Mouse (Mus musculus) midbrain, embryonic 11.5 days (tissue): ENCODE results near the gene Rbm20. TPM values are rescaled to one million over a fixed set of nuclear protein-coding genes. Genes with fewer than 3 reads are reported as not detected.
A peak's percentile ranks its signal among the peaks of the same experiment; 100 is the strongest.

Experiments used
- ATAC-seq: fragments of 200-750 bp; cut with Nextera tagmentation; 2 replicates; pipeline ENCODE4 v1.8.0; 2017; ENCODE audit warnings: moderate TSS enrichment, moderate library complexity; ENCODE audit not compliant: low FRiP score
- DNase-seq: peaks from one replicate; pipeline ENCODE4 v3.0.0; 2015; ENCODE audit warnings: low spot score; ENCODE audit errors: missing footprints
- H3K27ac ChIP-seq: fragments of 300-500 bp; sonication (generic); 2 replicates; pipeline ENCODE4 v1.5.1; 2014; ENCODE audit warnings: low read depth, low read length
- H3K27me3 ChIP-seq: fragments of 300-500 bp; sonication (generic); 2 replicates; pipeline ENCODE4 v1.6.1; 2014; ENCODE audit warnings: mild to moderate bottlenecking, low read length, moderate library complexity, mixed read lengths; ENCODE audit not compliant: control insufficient read depth, insufficient read depth
- H3K36me3 ChIP-seq: fragments of 300-500 bp; sonication (generic); 2 replicates; pipeline ENCODE4 v1.6.1; 2014; ENCODE audit warnings: mild to moderate bottlenecking, low read length, moderate library complexity, mixed read lengths; ENCODE audit not compliant: control insufficient read depth, insufficient read depth
- H3K4me1 ChIP-seq: fragments of 300-500 bp; sonication (generic); 2 replicates; pipeline ENCODE4 v1.6.1; 2014; ENCODE audit warnings: low read length; ENCODE audit not compliant: control insufficient read depth, insufficient read depth
- H3K4me2 ChIP-seq: fragments of 300-500 bp; sonication (generic); 2 replicates; pipeline ENCODE4 v1.6.1; 2014; ENCODE audit warnings: mild to moderate bottlenecking, moderate library complexity
- H3K4me3 ChIP-seq: fragments of 300-500 bp; sonication (generic); 2 replicates; pipeline ENCODE4 v1.5.1; 2014; ENCODE audit warnings: low read depth, low read length
- H3K9ac ChIP-seq: fragments of 300-500 bp; sonication (generic); 2 replicates; pipeline ENCODE4 v1.6.1; 2014; ENCODE audit warnings: low read length
- H3K9me3 ChIP-seq: fragments of 300-500 bp; sonication (generic); 2 replicates; pipeline ENCODE4 v1.6.1; 2016; ENCODE audit warnings: low read length; ENCODE audit not compliant: control insufficient read depth
- WGBS: fragments of 180-500 bp; shearing (Covaris S2); extraction: QIAGEN DNeasy Blood & Tissue Kit; methylation state at CpG from one replicate; pipeline ENCODE4 v1.1.7; 2014; 5-methylcytosine and 5-hydroxymethylcytosine counted together
- polyA plus RNA-seq: library from polyadenylated mRNA; unstranded; fragments of >200 nt; fragmentation: Nextera tagmentation; extraction: Ambion mirVana; gene quantifications from 2 replicates; pipeline ENCODE4 v1.2.1, GENCODE M21; 2014

Rbm20 gene
- polyA plus RNA-seq, 1 experiment from 2014 or later: 1.0 TPM

DNA sequence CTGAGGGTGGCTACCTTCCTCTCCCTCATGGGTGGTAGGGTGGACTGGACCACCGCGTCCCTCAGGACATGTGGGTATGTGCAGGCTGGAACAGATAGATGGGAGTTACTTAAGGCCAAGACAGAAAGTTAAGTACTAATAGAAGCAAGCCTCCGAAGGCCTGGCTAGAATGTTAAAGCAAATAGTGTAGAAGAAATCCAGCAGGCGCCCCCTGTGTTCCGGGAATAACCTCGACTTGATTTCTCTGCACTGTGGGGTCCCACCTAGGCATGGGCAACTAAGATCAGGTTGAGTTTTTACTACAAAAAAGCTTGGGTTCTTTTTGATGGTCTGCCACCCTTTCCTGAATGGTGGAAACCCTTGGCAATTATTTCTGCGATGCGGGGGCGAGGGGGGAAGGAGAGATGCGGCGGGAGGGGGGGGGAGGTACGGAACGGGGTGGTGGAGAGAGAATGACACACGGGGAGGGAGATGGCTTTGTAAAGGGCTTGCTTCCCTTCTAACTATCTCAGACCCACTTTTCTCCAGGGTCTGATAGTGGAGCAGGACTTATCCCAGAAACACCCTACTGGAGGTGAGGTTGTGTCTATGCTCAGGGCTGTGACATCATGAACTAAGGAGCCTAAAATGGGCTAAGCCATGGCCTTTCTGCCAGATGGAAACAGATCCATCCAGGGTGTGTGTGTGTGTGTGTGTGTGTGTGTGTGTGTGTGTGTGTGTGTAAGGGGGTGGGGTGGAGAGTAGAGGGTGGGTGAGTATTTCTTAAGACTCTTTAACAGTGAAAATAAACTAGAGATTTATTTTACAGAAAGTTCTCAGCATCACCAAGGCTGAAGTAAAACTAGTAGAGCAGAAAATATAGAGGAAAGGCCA is 175.0 kb downstream of the Rbm20 start:
- H3K4me1 ChIP-seq: peaks cover 16% of the 10 kb centered on the region
- ATAC-seq: peak; percentile 66

GRCm38 (mm10) chr19:53852699-53853451 is 175.8 kb downstream of the Rbm20 start:
- H3K9me3 ChIP-seq: no peaks in the 10 kb centered on the region
- ATAC-seq (peak; percentile 89), DNase-seq (no peak)
- no peak overlapping the region for H3K4me3 ChIP-seq
- H3K4me1 ChIP-seq: peaks cover 16% of the 10 kb centered on the region
- whole genome bisulfite sequencing: 31% methylated on average over 15 of the region's 15 CpGs
- peak overlapping the region; percentile 50 for H3K27ac ChIP-seq
- H3K27me3 ChIP-seq: no peaks in the 10 kb centered on the region
- peak overlapping the region; percentile 23 for H3K4me2 ChIP-seq
- H3K36me3 ChIP-seq: no peaks in the 10 kb centered on the region
- no peak overlapping the region for H3K9ac ChIP-seq

More for the DNA sequence above, 175.0 kb downstream of the Rbm20 start:
- peak overlapping the region; percentile 46 for H3K27ac ChIP-seq
- H3K9ac ChIP-seq: no peak overlapping the region
- H3K4me3 ChIP-seq: no peak overlapping the region
- H3K27me3 ChIP-seq: no peaks in the 10 kb centered on the region
- H3K4me2 ChIP-seq: no peak overlapping the region
- 81% methylated on average over 12 of the region's 14 CpGs for WGBS
- no peak for DNase-seq
- no peaks in the 10 kb centered on the region for H3K36me3 ChIP-seq
- no peaks in the 10 kb centered on the region for H3K9me3 ChIP-seq

DNA sequence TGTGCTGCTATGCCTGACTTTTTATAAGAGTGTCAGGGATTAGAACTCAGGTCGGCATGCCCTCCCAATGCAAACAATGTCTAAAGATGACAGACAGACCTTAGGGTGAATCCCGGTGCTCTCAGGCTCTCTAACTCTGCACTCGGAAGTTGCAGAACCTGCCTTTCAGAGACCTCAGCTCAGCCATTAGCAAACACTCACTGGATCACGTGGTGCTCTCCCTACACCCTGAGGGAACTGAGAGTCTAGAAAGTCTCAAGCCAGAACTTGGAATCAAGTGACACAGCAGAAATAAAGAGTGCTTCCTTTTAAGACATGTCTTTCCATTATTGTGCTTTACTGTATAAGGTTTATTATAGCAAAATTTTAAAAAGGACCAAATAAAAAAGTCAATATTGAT is 177.9 kb downstream of the Rbm20 start:
- no peak overlapping the region for H3K9ac ChIP-seq
- no peak overlapping the region for H3K4me3 ChIP-seq
- no peaks in the 10 kb centered on the region for H3K9me3 ChIP-seq
- H3K4me1 ChIP-seq: peaks cover 16% of the 10 kb centered on the region
- no peak for DNase-seq
- H3K27ac ChIP-seq: no peak overlapping the region
- WGBS: 78% methylated on average over 4 of the region's 4 CpGs
- no peak overlapping the region for H3K4me2 ChIP-seq
- H3K27me3 ChIP-seq: no peaks in the 10 kb centered on the region
- no peaks in the 10 kb centered on the region for H3K36me3 ChIP-seq
- no peak for ATAC-seq

DNA sequence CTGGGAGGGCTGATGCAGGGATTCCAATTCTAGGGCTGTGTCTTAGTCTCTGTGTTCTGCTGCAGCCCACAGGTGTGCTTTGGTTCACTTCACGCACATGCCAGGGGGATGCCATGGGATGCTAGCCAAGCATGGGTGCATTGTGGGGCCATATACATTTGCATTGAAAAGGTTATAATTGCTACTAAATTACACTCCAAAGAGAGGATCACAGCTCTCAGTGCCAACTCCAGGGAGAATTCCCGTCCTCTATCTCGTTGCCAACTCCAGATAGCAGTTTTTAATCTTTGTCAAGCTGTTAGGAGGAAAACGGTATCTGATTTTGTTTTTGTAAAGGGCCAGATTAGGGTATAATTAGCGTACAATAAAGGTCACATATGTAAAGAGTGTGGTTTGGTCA is 178.7 kb downstream of the Rbm20 start:
- no peak overlapping the region for H3K4me3 ChIP-seq
- no peaks in the 10 kb centered on the region for H3K9me3 ChIP-seq
- no peaks in the 10 kb centered on the region for H3K36me3 ChIP-seq
- H3K27ac ChIP-seq: no peak overlapping the region
- ATAC-seq (no peak), DNase-seq (no peak)
- H3K4me1 ChIP-seq: peaks cover 16% of the 10 kb centered on the region
- H3K27me3 ChIP-seq: no peaks in the 10 kb centered on the region
- 84% methylated on average over 5 of the region's 5 CpGs for WGBS
- H3K9ac ChIP-seq: no peak overlapping the region
- H3K4me2 ChIP-seq: no peak overlapping the region

DNA sequence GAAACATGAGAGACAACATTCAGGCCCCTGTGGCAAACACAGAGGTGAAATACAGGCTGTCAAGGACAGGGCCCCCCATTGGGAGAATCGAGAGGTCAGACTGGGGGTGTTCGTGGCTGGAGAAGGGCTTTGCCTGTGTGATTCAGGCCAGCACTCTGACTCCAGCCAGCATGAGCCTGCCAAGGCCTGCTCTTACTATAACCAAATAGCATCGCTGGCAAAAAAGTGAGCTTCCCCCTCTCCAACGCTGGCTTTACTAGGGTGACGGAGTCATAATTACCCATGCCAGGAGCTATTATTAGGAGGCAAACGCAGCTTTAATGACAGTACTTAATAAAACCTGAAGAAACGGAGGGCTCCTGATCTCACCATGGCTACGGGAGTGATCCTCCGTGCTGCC is 179.7 kb downstream of the Rbm20 start:
- no peaks in the 10 kb centered on the region for H3K27me3 ChIP-seq
- no peak overlapping the region for H3K9ac ChIP-seq
- ATAC-seq: no peak
- no peaks in the 10 kb centered on the region for H3K36me3 ChIP-seq
- H3K4me2 ChIP-seq: no peak overlapping the region
- H3K27ac ChIP-seq: no peak overlapping the region
- no peak for DNase-seq
- peaks cover 16% of the 10 kb centered on the region for H3K4me1 ChIP-seq
- H3K9me3 ChIP-seq: no peaks in the 10 kb centered on the region
- 81% methylated on average over 9 of the region's 9 CpGs for WGBS
- H3K4me3 ChIP-seq: no peak overlapping the region

GRCm38 (mm10) chr19:53857962-53858361 is 180.9 kb downstream of the Rbm20 start:
- ATAC-seq (no peak), DNase-seq (no peak)
- 90% methylated on average over 6 of the region's 6 CpGs for WGBS
- Histone ChIP-seq H3K27me3 (no peaks in the 10 kb centered on the region), H3K36me3 (no peaks in the 10 kb centered on the region), H3K27ac (no peak overlapping the region), H3K4me1 (peaks cover 7% of the 10 kb centered on the region), H3K9ac (no peak overlapping the region), H3K9me3 (no peaks in the 10 kb centered on the region), H3K4me2 (no peak overlapping the region), H3K4me3 (no peak overlapping the region)

- H3K4me3 ChIP-seq: no peak overlapping the region
- H3K4me1 ChIP-seq: no peaks in the 10 kb centered on the region
- no peak overlapping the region for H3K4me2 ChIP-seq
- H3K9me3 ChIP-seq: no peaks in the 10 kb centered on the region
- DNase-seq (no peak), ATAC-seq (0 out of 2 replicates have a peak, but pooled peaks have one; percentile 16)
- no peak overlapping the region for H3K9ac ChIP-seq
- H3K36me3 ChIP-seq: no peaks in the 10 kb centered on the region
- H3K27ac ChIP-seq: no peak overlapping the region
- H3K27me3 ChIP-seq: no peaks in the 10 kb centered on the region
- whole genome bisulfite sequencing: 38% methylated on average over 9 of the region's 9 CpGs
Measured at GRCm38 (mm10) chr19:53859149-53859548, 182.0 kb downstream of the Rbm20 start.

GRCm38 (mm10) chr19:53859593-53859992 is 182.5 kb downstream of the Rbm20 start:
- H3K4me2 ChIP-seq: no peak overlapping the region
- H3K36me3 ChIP-seq: no peaks in the 10 kb centered on the region
- no peak overlapping the region for H3K4me3 ChIP-seq
- DNase-seq (no peak), ATAC-seq (no peak)
- 41% methylated on average over 7 of the region's 7 CpGs for WGBS
- no peak overlapping the region for H3K9ac ChIP-seq
- H3K27ac ChIP-seq: no peak overlapping the region
- H3K9me3 ChIP-seq: no peaks in the 10 kb centered on the region
- H3K4me1 ChIP-seq: no peaks in the 10 kb centered on the region
- H3K27me3 ChIP-seq: no peaks in the 10 kb centered on the region

DNA sequence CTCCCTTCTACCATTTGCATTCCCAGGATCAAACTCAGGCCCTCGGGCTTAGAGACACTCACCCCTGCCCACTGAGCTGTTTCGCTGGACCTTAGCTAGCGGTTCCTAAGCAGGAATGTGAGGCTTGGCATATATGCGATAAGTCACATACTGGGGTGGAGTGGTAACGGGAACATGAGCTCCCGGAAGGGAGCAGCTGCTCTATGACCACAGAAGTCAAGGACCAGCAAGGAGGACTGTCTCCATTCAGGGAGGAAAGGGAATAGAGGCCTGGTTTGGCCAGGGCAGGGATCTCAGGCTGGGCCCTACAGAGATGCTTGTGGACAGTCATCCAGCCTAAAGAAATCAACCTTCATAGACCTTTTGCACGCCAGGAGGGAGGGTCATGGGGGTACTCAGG is 184.2 kb downstream of the Rbm20 start:
- no peak for ATAC-seq
- Histone ChIP-seq H3K4me3 (no peak overlapping the region), H3K36me3 (no peaks in the 10 kb centered on the region), H3K4me2 (no peak overlapping the region), H3K9me3 (no peaks in the 10 kb centered on the region), H3K9ac (no peak overlapping the region), H3K4me1 (no peaks in the 10 kb centered on the region), H3K27me3 (no peaks in the 10 kb centered on the region), H3K27ac (no peak overlapping the region)
- no peak for DNase-seq
- 86% methylated on average over 7 of the region's 7 CpGs for WGBS
